Mouse (Mus musculus): ENCODE results near the gene Dip2b. TPM values are rescaled to one million over a fixed set of nuclear protein-coding genes. Genes with fewer than 3 reads are reported as not detected.

The Dip2b gene
- 20.3 and 20.7 TPM in 2 replicates for polyA plus RNA-seq (2012; rRNA removed)

DNA sequence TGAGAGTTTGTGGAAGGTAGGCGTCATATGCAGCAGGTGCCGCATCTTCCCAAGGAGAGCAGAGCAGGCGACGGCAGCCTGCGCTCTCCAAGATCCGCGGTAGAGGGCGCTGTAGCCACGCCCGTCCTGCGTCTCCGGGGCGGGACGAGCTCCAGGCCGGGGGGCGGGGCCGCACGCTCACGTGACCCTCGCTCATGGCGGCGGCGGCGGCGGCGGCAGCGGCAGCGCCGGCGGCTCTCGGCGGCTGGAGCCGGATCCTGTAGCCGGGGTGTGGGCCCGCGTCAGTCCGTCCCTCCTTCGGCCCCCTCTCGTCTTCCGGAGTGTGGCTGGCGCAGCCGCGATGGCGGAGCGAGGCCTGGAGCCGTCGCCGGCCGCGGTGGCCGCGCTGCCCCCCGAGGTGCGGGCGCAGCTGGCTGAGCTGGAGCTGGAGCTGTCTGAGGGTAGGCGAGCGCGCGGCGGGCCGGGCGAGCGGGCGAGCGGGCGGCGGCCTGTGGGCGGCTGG lies at the start of gene Dip2b:
Dip2b (plus strand) TSS at position 195 of the 502 bp plus-strand sequence.
- Histone ChIP-seq H3K4me1 (ENCODE audit: control insufficient read depth, insufficient read depth, low read length) (peaks cover 5% of the 10 kb centered on the region), H3K36me3 (ENCODE audit: control insufficient read depth, insufficient read depth, low read length) (no peaks in the 10 kb centered on the region), H3K27ac (ENCODE audit: control insufficient read depth, insufficient read depth, low read depth, low read length) (peak within 1 kb of the TSS; percentile 77), H3K27me3 (ENCODE audit: control insufficient read depth, insufficient read depth, low read length) (no peaks in the 10 kb centered on the region), H3K4me3 (ENCODE audit: control insufficient read depth, low read depth, low read length) (peak within 1 kb of the TSS; percentile 87)
- peak; percentile 39 for TF ChIP-seq POLR2A (IDR thresholded peaks at IDR 0.05; ENCODE audit: control insufficient read depth, low read depth, low read length)
- TF ChIP-seq CTCF (IDR thresholded peaks at IDR 0.05; ENCODE audit: control insufficient read depth, insufficient read depth, insufficient replicate concordance, low read depth, low read length): peak; percentile 99

GRCm38 (mm10) chr15:99993100-99993499 lies 45.4 kb upstream of the Dip2b start:
- H3K27me3 ChIP-seq (ENCODE audit: control insufficient read depth, insufficient read depth, low read length): no peaks in the 10 kb centered on the region
- H3K4me1 ChIP-seq (ENCODE audit: control insufficient read depth, insufficient read depth, low read length): no peaks in the 10 kb centered on the region
- H3K27ac ChIP-seq (ENCODE audit: control insufficient read depth, insufficient read depth, low read depth, low read length): no peak overlapping the region
- H3K4me3 ChIP-seq (ENCODE audit: control insufficient read depth, low read depth, low read length): no peak overlapping the region
- H3K36me3 ChIP-seq (ENCODE audit: control insufficient read depth, insufficient read depth, low read length): peaks cover 1% of the 10 kb centered on the region; the same call in 1 of the 2 replicates
- TF ChIP-seq POLR2A (IDR thresholded peaks at IDR 0.05; ENCODE audit: control insufficient read depth, low read depth, low read length): no peak
- no peak for TF ChIP-seq CTCF (IDR thresholded peaks at IDR 0.05; ENCODE audit: control insufficient read depth, insufficient read depth, insufficient replicate concordance, low read depth, low read length)

GRCm38 (mm10) chr15:99997114-99997804 lies 41.2 kb upstream of the Dip2b start:
- H3K36me3 ChIP-seq (ENCODE audit: control insufficient read depth, insufficient read depth, low read length): no peaks in the 10 kb centered on the region; the same call in none of the 2 replicates

GRCm38 (mm10) chr15:99999390-99999789 lies 39.1 kb upstream of the Dip2b start:
- Histone ChIP-seq H3K4me1 (ENCODE audit: control insufficient read depth, insufficient read depth, low read length) (no peaks in the 10 kb centered on the region), H3K27ac (ENCODE audit: control insufficient read depth, insufficient read depth, low read depth, low read length) (no peak overlapping the region), H3K4me3 (ENCODE audit: control insufficient read depth, low read depth, low read length) (no peak overlapping the region), H3K36me3 (ENCODE audit: control insufficient read depth, insufficient read depth, low read length) (peaks cover 2% of the 10 kb centered on the region), H3K27me3 (ENCODE audit: control insufficient read depth, insufficient read depth, low read length) (no peaks in the 10 kb centered on the region)
- TF ChIP-seq POLR2A (IDR thresholded peaks at IDR 0.05; ENCODE audit: control insufficient read depth, low read depth, low read length) (no peak), CTCF (IDR thresholded peaks at IDR 0.05; ENCODE audit: control insufficient read depth, insufficient read depth, insufficient replicate concordance, low read depth, low read length) (no peak)

More at GRCm38 (mm10) chr15:99997114-99997804, 41.2 kb upstream of the Dip2b start:
- Histone ChIP-seq H3K27me3 (ENCODE audit: control insufficient read depth, insufficient read depth, low read length) (no peaks in the 10 kb centered on the region), H3K4me1 (ENCODE audit: control insufficient read depth, insufficient read depth, low read length) (no peaks in the 10 kb centered on the region), H3K27ac (ENCODE audit: control insufficient read depth, insufficient read depth, low read depth, low read length) (no peak overlapping the region), H3K4me3 (ENCODE audit: control insufficient read depth, low read depth, low read length) (no peak overlapping the region)
- no peak for TF ChIP-seq POLR2A (IDR thresholded peaks at IDR 0.05; ENCODE audit: control insufficient read depth, low read depth, low read length)
- TF ChIP-seq CTCF (IDR thresholded peaks at IDR 0.05; ENCODE audit: control insufficient read depth, insufficient read depth, insufficient replicate concordance, low read depth, low read length): no peak

DNA sequence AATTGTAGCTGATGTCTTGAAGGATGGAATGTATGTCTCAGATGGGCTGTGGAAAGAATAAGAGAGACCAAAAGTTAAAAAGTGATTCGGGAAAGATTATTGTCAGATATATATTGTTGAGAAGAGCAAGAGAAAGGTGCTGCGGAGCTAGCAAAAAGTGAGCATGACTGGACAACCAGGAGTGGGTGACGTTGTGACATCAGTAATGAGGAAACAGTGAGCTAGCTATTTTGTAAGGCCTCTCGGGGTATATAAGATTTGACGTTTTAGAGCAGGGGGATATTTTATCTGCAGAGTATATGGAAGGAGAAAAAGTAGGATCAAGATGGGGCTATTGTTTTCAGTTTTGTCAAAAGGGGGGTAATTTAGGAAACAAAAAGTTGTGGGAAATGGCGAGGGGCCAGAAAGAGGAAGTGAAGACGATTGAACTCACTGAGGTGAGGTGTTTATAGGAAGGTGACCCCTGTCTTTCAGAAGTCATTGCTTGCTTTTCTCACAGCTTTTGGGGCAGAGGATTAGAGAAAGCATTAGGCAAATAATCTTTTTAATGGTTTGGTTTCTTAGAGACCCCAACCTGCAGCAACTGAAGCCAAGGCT lies 33.7 kb upstream of the Dip2b start:
- Histone ChIP-seq H3K36me3 (ENCODE audit: control insufficient read depth, insufficient read depth, low read length) (peaks cover 3% of the 10 kb centered on the region; the same call in 1 of the 2 replicates), H3K27me3 (ENCODE audit: control insufficient read depth, insufficient read depth, low read length) (no peaks in the 10 kb centered on the region), H3K27ac (ENCODE audit: control insufficient read depth, insufficient read depth, low read depth, low read length) (no peak overlapping the region), H3K4me1 (ENCODE audit: control insufficient read depth, insufficient read depth, low read length) (no peaks in the 10 kb centered on the region), H3K4me3 (ENCODE audit: control insufficient read depth, low read depth, low read length) (no peak overlapping the region)
- TF ChIP-seq CTCF (IDR thresholded peaks at IDR 0.05; ENCODE audit: control insufficient read depth, insufficient read depth, insufficient replicate concordance, low read depth, low read length): no peak

DNA sequence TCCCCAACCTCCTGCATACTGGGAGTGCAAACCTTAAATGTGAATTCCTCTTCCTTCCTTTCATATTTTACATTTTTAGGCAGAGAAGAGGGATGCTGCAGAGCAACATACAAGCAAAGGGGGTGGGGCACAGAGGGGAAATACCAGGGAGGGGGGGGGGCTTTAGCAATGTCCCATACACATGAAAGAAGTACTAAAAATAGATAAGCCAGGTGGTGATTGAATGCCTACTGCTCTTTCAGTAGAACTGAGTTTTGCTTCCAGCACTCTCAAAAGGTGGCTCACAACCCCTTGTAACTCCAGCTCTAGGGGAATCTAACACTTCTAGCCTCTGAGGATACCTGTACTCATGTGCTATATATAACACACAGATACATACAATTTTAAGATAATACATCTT lies 32.3 kb upstream of the Dip2b start:
- peaks cover 3% of the 10 kb centered on the region; the same call in 1 of the 2 replicates for H3K36me3 ChIP-seq (ENCODE audit: control insufficient read depth, insufficient read depth, low read length)
- H3K27ac ChIP-seq (ENCODE audit: control insufficient read depth, insufficient read depth, low read depth, low read length): no peak overlapping the region
- no peaks in the 10 kb centered on the region for H3K27me3 ChIP-seq (ENCODE audit: control insufficient read depth, insufficient read depth, low read length)
- TF ChIP-seq CTCF (IDR thresholded peaks at IDR 0.05; ENCODE audit: control insufficient read depth, insufficient read depth, insufficient replicate concordance, low read depth, low read length) (no peak), POLR2A (IDR thresholded peaks at IDR 0.05; ENCODE audit: control insufficient read depth, low read depth, low read length) (no peak)
- no peak overlapping the region for H3K4me3 ChIP-seq (ENCODE audit: control insufficient read depth, low read depth, low read length)
- no peaks in the 10 kb centered on the region for H3K4me1 ChIP-seq (ENCODE audit: control insufficient read depth, insufficient read depth, low read length)

DNA sequence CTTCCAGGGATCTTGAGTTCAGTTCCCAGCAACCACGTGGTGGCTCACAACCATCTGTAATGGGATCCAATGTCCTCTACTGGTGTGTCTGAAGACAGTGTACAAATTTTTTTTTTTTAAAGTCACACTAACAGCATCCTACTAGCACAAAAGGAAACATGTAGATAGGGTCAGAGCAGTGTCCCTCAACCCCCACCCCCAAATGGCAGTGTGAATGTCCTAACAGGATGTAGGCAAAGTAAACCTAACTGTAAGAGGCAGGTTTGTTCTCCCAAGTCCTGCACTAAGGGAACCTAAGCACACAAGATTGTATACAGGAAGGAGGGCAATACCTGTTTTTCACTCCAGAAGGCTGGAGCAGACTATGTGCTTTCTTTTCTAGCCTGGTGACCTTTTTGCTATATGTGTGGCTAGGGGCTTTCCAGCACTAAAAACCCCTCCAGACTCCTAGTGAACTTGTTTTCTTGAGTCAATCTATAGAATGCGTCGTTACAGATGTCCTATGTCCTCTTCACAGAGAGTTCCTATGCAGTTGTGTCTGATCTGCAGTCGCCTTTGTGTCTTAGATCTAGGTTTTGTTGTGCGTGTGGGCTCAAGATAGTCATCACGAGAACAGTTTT lies 20.1 kb upstream of the Dip2b start:
- Histone ChIP-seq H3K27ac (ENCODE audit: control insufficient read depth, insufficient read depth, low read depth, low read length) (peak overlapping the region; percentile 12; the same call in 1 of the 2 replicates), H3K4me1 (ENCODE audit: control insufficient read depth, insufficient read depth, low read length) (no peaks in the 10 kb centered on the region), H3K27me3 (ENCODE audit: control insufficient read depth, insufficient read depth, low read length) (no peaks in the 10 kb centered on the region), H3K4me3 (ENCODE audit: control insufficient read depth, low read depth, low read length) (no peak overlapping the region), H3K36me3 (ENCODE audit: control insufficient read depth, insufficient read depth, low read length) (no peaks in the 10 kb centered on the region)
- TF ChIP-seq POLR2A (IDR thresholded peaks at IDR 0.05; ENCODE audit: control insufficient read depth, low read depth, low read length) (no peak), CTCF (IDR thresholded peaks at IDR 0.05; ENCODE audit: control insufficient read depth, insufficient read depth, insufficient replicate concordance, low read depth, low read length) (no peak)
